Mouse (Mus musculus): ENCODE results near the gene Nudt13. TPM values are rescaled to one million over a fixed set of nuclear protein-coding genes. Genes with fewer than 3 reads are reported as not detected.

The Nudt13 gene
- total and polyA plus RNA-seq, 3 experiments: 10.9 to 14.8 (median 11.4) TPM

- Histone ChIP-seq H3K4me1 (ENCODE audit: control insufficient read depth in 1 of 2, insufficient read depth in 2 of 2) (peaks cover 8 to 37% of the 10 kb centered on the region in 2 experiments; a peak in 3 of 4 replicates), H3K4me2 (ENCODE audit: insufficient read depth, low read depth, poor library complexity, severe bottlenecking) (0 out of 2 replicates have a peak overlapping the region, but pooled peaks have one; percentile 95), H3K4me3 (replicated peaks in 1 of 3; ENCODE audit: low read depth in 2 of 3, low read length in 2 of 3, poor library complexity in 1 of 3) (no peak overlapping the region), H3K79me2 (replicated peaks; ENCODE audit: control insufficient read depth, extremely low read depth, insufficient read depth, poor library complexity, severe bottlenecking) (peaks cover 31% of the 10 kb centered on the region), H3K27me3 (replicated peaks) (no peaks in the 10 kb centered on the region), H3K36me3 (replicated peaks in 1 of 2; ENCODE audit: control insufficient read depth in 1 of 2, insufficient read depth in 1 of 2, low read length in 1 of 2) (peaks cover 25 to 52% of the 10 kb centered on the region in 2 experiments), H3K9me3 (replicated peaks; ENCODE audit: low read length) (no peaks in the 10 kb centered on the region), H3K9ac (ENCODE audit: insufficient read depth, low read depth) (peak overlapping the region; percentile 42), H3K27ac (ENCODE audit: insufficient read depth, low read depth) (no peak overlapping the region)
- no peak for DNase-seq (ENCODE audit: extremely low read depth)
- in situ Hi-C loops (cut with MboI; ENCODE audit: low pct_ligation_motif_present, low pct_unique_long_range_greater_than_20kb, low sequenced_read_pairs) (loop anchor here (5.0 kb wide), 2 partner anchors 41 to 86 kb away; partner anchors contain the start of gene Dnajc9), dilution Hi-C loops (cut with MboI; ENCODE audit: extremely low pct_ligation_motif_present, extremely low pct_unique_long_range_greater_than_20kb, low sequenced_read_pairs) (no loop called here)
- TF ChIP-seq HCFC1 (IDR thresholded peaks at IDR 0.05; ENCODE audit: low read depth, low read length) (no peak), MAX (IDR thresholded peaks at IDR 0.05; ENCODE audit: low read length) (no peak), SMC3 (IDR thresholded peaks at IDR 0.05; ENCODE audit: low read depth, low read length) (no peak), USF1 (IDR thresholded peaks at IDR 0.05; ENCODE audit: low read depth, low read length) (no peak), RAD21 (IDR thresholded peaks at IDR 0.05; ENCODE audit: low read depth, low read length) (no peak), NRF1 (IDR thresholded peaks at IDR 0.05; ENCODE audit: low read depth, low read length) (no peak), MAZ (IDR thresholded peaks at IDR 0.05; ENCODE audit: low read depth, low read length) (no peak), POLR2A (IDR thresholded peaks at IDR 0.05; ENCODE audit: low read depth, low read length) (no peak), USF2 (conservative IDR thresholded peaks at IDR 0.05; ENCODE audit: low read depth, low read length) (no peak), ZKSCAN1 (IDR thresholded peaks at IDR 0.05; ENCODE audit: borderline replicate concordance, low read depth, low read length) (no peak), BHLHE40 (IDR thresholded peaks at IDR 0.05; ENCODE audit: low read depth, low read length) (no peak), PAX5 (IDR thresholded peaks at IDR 0.05; ENCODE audit: low read length) (no peak), RCOR1 (conservative IDR thresholded peaks at IDR 0.05; ENCODE audit: low read depth, low read length) (no peak), MEF2A (IDR thresholded peaks at IDR 0.05; ENCODE audit: borderline replicate concordance, low read depth, low read length) (no peak), ZNF384 (IDR thresholded peaks at IDR 0.05; ENCODE audit: low read depth, low read length) (no peak), JUN (IDR thresholded peaks at IDR 0.05; ENCODE audit: insufficient read depth, low read depth, low read length) (no peak), ZC3H11A (IDR thresholded peaks at IDR 0.05; ENCODE audit: low read depth, low read length) (no peak), TBP (conservative IDR thresholded peaks at IDR 0.05; ENCODE audit: low read depth, low read length) (no peak)
Measured at GRCm38 (mm10) chr14:20345885-20346284, 51.4 kb downstream of the Nudt13 start.

GRCm38 (mm10) chr14:20347441-20347990, 53.0 kb downstream of the Nudt13 start:
- H3K9me3 ChIP-seq (replicated peaks; ENCODE audit: low read length): no peaks in the 10 kb centered on the region
- 0 out of 2 replicates have a peak overlapping the region, but pooled peaks have one; percentile 13 for H3K27ac ChIP-seq (ENCODE audit: insufficient read depth, low read depth)
- TF ChIP-seq KAT2A (IDR thresholded peaks at IDR 0.05; ENCODE audit: insufficient replicate concordance, low read length) (no peak), MEF2A (IDR thresholded peaks at IDR 0.05; ENCODE audit: borderline replicate concordance, low read depth, low read length) (no peak), POLR2A (IDR thresholded peaks at IDR 0.05; ENCODE audit: low read depth, low read length) (no peak), NRF1 (IDR thresholded peaks at IDR 0.05; ENCODE audit: low read depth, low read length) (no peak), ZC3H11A (IDR thresholded peaks at IDR 0.05; ENCODE audit: low read depth, low read length) (no peak), BHLHE40 (IDR thresholded peaks at IDR 0.05; ENCODE audit: low read depth, low read length) (no peak), ELF1 (IDR thresholded peaks at IDR 0.05; ENCODE audit: low read depth, low read length) (no peak), JUN (IDR thresholded peaks at IDR 0.05; ENCODE audit: insufficient read depth, low read depth, low read length) (no peak), USF1 (IDR thresholded peaks at IDR 0.05; ENCODE audit: low read depth, low read length) (no peak), MAZ (IDR thresholded peaks at IDR 0.05; ENCODE audit: low read depth, low read length) (no peak), SIN3A (IDR thresholded peaks at IDR 0.05; ENCODE audit: low read length) (no peak), RAD21 (IDR thresholded peaks at IDR 0.05; ENCODE audit: low read depth, low read length) (no peak), TCF12 (IDR thresholded peaks at IDR 0.05; ENCODE audit: low read depth, low read length) (no peak), CHD1 (IDR thresholded peaks at IDR 0.05; ENCODE audit: low read depth, low read length) (no peak), NELFE (IDR thresholded peaks at IDR 0.05; ENCODE audit: low read depth, low read length) (no peak), MAX (IDR thresholded peaks at IDR 0.05; ENCODE audit: low read length) (no peak)
- in situ Hi-C loops (cut with MboI; ENCODE audit: low pct_ligation_motif_present, low pct_unique_long_range_greater_than_20kb, low sequenced_read_pairs) (loop anchor here (5.0 kb wide), 2 partner anchors 40 to 85 kb away; partner anchors contain the start of gene Dnajc9), dilution Hi-C loops (cut with MboI; ENCODE audit: extremely low pct_ligation_motif_present, extremely low pct_unique_long_range_greater_than_20kb, low sequenced_read_pairs) (no loop called here)
- H3K9ac ChIP-seq (ENCODE audit: insufficient read depth, low read depth): peak overlapping the region; percentile 92
- H3K27me3 ChIP-seq (replicated peaks): no peaks in the 10 kb centered on the region
- H3K79me2 ChIP-seq (replicated peaks; ENCODE audit: control insufficient read depth, extremely low read depth, insufficient read depth, poor library complexity, severe bottlenecking): peaks cover 31% of the 10 kb centered on the region
- H3K4me2 ChIP-seq (ENCODE audit: insufficient read depth, low read depth, poor library complexity, severe bottlenecking): peak overlapping the region; percentile 95
- peaks cover 13 to 48% of the 10 kb centered on the region in 2 experiments for H3K36me3 ChIP-seq (replicated peaks in 1 of 2; ENCODE audit: control insufficient read depth in 1 of 2, insufficient read depth in 1 of 2, low read length in 1 of 2)
- H3K4me1 ChIP-seq (ENCODE audit: control insufficient read depth in 1 of 2, insufficient read depth in 2 of 2): peaks cover 5 to 32% of the 10 kb centered on the region in 2 experiments; a peak in 3 of 4 replicates
- H3K4me3 ChIP-seq (replicated peaks in 1 of 3; ENCODE audit: low read depth in 2 of 3, low read length in 2 of 3, poor library complexity in 1 of 3): peak overlapping the region; percentile 70 to 81 (median 78)
- no peak for DNase-seq (ENCODE audit: extremely low read depth)

Measured in CH12.LX (cell line).